Mouse (Mus musculus): ENCODE measurements around the gene Nrxn3.

DNA sequence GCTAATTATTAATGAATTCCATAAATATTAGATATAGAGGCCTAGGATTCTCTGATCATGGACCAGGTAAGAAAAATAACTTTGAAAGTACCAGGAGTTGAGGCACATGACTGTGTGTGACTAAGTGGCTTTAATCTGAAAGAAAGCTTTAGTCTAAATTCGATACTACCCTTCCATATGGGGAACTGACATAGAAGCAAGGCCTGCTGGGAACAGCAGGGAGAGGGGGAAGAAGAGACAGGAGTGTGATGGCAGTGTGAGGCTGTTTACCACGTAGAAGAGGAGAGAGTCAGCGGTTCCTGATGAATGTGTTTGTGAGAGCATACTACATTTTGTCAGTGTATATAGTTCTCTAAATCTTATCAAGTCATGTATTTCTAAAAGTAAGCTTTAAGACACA lies 202.2 kb downstream of the Nrxn3 start:
- TF ChIP-seq CTCF (IDR thresholded peaks at IDR 0.05; ENCODE audit: borderline replicate concordance, insufficient read depth, low read length) (no peak), POLR2A (IDR thresholded peaks at IDR 0.05; ENCODE audit: low read depth, low read length) (no peak)
